16 mouse cellular contexts compared by ENCODE assay signal in the genomic region with DNA sequence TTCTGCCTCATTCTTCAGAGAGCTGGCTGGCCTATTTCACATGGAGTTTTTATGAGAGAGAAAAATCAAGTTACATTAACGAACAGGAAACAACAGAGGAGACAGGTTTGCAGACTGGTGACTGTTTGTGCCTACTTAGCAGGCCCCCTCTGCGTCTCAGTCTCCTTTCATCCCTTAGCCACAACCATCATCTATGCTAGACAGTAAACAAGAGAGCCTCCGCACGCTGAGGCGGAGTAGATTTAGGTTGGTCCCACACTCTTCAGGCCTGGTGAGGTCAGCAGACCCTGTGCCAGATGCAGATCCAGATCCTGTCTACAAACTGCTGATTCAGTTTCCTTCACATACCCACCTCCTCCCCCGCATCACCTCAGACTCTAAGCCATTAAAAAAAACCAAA. TPM values are rescaled to one million over a fixed set of nuclear protein-coding genes. Genes with fewer than 3 reads are reported as not detected.
DNase-seq lines count a peak whose midpoint lies in the region; TF ChIP-seq lines count a peak whose summit lies in the region.
"Had no signal": no experiment of that assay in that cellular context is flagged by ENCODE, and none has a peak within 500 bp of the region (broad histone marks: within the 10 kb centered on the region; RNA-seq: fewer than 3 reads in every experiment).

No protein-coding gene starts in this region.

- no peak for TF ChIP-seq CTCF in layer of hippocampus, adult 2 months (conservative IDR thresholded peaks at IDR 0.05)

- DNase-seq in layer of hippocampus, adult 2 months (ENCODE audit: low spot score in 2 of 2): no peak
- no peak for DNase-seq in layer of hippocampus, postnatal 25 days (ENCODE audit: extremely low spot score in 1 of 2, low spot score in 1 of 2)
- peak; percentile 27 for DNase-seq in ovary, postnatal 36 days (ENCODE audit: low spot score)
- no peak for DNase-seq in ovary, postnatal 10 days (ENCODE audit: low spot score)
- peak; percentile 69 for DNase-seq in fibroblast of lung, adult 2 months (ENCODE audit: low read depth)
- DNase-seq in spleen, postnatal 4 days (ENCODE audit: low spot score in 2 of 2): no peak
- DNase-seq in layer of hippocampus, adult 18-20 months (ENCODE audit: low spot score in 2 of 2): no peak
- DNase-seq: adrenal gland, postnatal 10 days; cerebellum, adult 11 months; cerebellum, adult 8-10 months; cerebellum, postnatal 14 days; heart, adult 2 months had no signal

- peak overlapping the region; percentile 61 for H3K27ac ChIP-seq in layer of hippocampus, adult 2 months
- H3K27ac ChIP-seq: embryonic facial prominence, embryonic 13.5 days; forebrain, embryonic 15.5 days; heart, adult 2 months; hindbrain, embryonic 10.5 days; hindbrain, embryonic 15.5 days had no signal

- H3K4me3 ChIP-seq in layer of hippocampus, adult 2 months: no peak overlapping the region
- H3K4me3 ChIP-seq: embryonic facial prominence, embryonic 13.5 days; forebrain, embryonic 15.5 days; heart, adult 2 months; hindbrain, embryonic 10.5 days; hindbrain, embryonic 15.5 days had no signal

RNA-seq across cellular contexts. Expression of a gene that starts 28.0 kb away (rescaled TPM):
- total RNA-seq in layer of hippocampus, adult 2 months (2021): 1 to 10 TPM; 3.4 to 3.7 TPM
- 1 to 10 TPM; 2.6 to 3.1 TPM for total RNA-seq in layer of hippocampus, postnatal 25 days (2021)
- 1 to 10 TPM; 3.5 to 5.4 TPM for total RNA-seq in layer of hippocampus, adult 18-20 months (2021)

Comparison
In these comparisons a context has a peak if more than half of its experiments do, and no peak if none do; other contexts are left out.
1. DNase-seq: peak in ovary, postnatal 36 days (single experiment) and fibroblast of lung, adult 2 months (single experiment); none in layer of hippocampus, adult 2 months (0 of 2), layer of hippocampus, postnatal 25 days (0 of 2), ovary, postnatal 10 days (single experiment), spleen, postnatal 4 days (0 of 2) and layer of hippocampus, adult 18-20 months (0 of 2).